Mouse (Mus musculus) thymus, postnatal 0 days (tissue): Measurements from ENCODE around the gene Runx2. TPM values are rescaled to one million over a fixed set of nuclear protein-coding genes. Genes with fewer than 3 reads are reported as not detected.

Experiments
- DNase-seq: peaks from one replicate; pipeline ENCODE4 v3.0.0-alpha.2; 2015; ENCODE audit warnings: low spot score
- polyA plus RNA-seq: library from polyadenylated mRNA; unstranded; fragments of >200 nt; fragmentation: Nextera tagmentation; extraction: Ambion mirVana; gene quantifications from 2 replicates; pipeline ENCODE4 v1.2.1, GENCODE M21; 2015

Gene Runx2
- polyA plus RNA-seq, 1 experiment from 2014 or later, result 1.1 TPM

DNA sequence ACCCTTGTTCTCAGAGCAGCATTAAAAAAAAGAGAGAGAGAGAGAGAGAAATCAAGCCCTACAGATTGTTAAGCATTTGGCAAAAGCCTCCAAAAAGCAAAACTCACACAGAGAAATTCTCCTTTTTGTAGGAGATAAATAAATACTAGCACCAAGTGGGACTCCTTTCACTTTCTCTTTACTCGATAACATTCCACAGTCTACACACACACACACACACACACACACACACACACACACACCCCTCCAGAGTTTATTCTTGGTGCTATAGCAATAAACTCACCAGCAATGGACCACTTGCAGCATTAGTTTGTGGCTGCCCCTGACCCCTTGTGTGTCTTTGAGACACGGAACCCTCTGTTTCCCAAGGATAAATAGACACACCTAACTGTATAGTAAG is 190.9 kb downstream of the Runx2 start:
- no peak for DNase-seq

- DNase-seq, result no peak
Measured at GRCm38 (mm10) chr17:44623271-44623670, 191.3 kb downstream of the Runx2 start.

DNA sequence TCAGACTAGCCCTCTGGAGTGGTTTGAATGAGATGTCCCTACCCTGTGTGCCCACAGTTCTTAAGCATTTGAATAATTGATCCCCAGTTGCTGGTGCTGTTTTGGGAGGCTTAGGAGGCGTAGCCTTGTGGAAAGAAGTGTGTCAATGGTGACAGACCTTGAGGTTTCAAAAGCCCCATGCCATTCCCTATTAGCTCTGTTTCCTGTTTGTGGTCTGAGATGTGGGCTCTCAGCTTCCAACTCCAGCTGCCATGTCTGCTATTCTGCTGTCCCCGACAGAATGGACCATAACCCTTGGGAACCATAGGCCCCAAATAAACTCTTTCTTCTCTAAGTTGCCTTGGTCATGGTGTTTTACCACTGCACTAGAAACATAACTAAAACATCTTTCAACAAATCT is 194.1 kb downstream of the Runx2 start:
- no peak for DNase-seq

GRCm38 (mm10) chr17:44618691-44619090 is 195.9 kb downstream of the Runx2 start:
- DNase-seq, result no peak

DNA sequence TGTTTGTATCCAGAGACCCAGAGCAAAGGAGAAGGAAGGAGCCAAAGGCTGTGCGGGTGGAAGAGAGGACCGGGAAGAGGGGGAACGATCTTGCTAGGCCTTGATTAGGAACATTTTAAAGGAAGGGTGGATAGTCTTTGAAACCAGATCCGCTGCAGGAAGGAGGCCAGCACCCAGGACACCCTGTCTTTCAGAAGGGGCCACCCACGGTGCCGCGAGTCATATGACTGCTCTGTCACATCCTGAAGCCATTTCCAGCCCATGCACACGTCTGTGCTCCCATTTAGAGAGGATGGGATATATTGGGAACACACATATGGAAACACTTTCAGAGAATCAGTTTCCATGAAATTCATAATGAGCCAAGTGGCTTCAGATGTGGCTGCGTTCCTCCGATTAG is 196.4 kb downstream of the Runx2 start:
- DNase-seq, result no peak

- no peak for DNase-seq
Measured at GRCm38 (mm10) chr17:44617741-44618140, 196.9 kb downstream of the Runx2 start.

DNA sequence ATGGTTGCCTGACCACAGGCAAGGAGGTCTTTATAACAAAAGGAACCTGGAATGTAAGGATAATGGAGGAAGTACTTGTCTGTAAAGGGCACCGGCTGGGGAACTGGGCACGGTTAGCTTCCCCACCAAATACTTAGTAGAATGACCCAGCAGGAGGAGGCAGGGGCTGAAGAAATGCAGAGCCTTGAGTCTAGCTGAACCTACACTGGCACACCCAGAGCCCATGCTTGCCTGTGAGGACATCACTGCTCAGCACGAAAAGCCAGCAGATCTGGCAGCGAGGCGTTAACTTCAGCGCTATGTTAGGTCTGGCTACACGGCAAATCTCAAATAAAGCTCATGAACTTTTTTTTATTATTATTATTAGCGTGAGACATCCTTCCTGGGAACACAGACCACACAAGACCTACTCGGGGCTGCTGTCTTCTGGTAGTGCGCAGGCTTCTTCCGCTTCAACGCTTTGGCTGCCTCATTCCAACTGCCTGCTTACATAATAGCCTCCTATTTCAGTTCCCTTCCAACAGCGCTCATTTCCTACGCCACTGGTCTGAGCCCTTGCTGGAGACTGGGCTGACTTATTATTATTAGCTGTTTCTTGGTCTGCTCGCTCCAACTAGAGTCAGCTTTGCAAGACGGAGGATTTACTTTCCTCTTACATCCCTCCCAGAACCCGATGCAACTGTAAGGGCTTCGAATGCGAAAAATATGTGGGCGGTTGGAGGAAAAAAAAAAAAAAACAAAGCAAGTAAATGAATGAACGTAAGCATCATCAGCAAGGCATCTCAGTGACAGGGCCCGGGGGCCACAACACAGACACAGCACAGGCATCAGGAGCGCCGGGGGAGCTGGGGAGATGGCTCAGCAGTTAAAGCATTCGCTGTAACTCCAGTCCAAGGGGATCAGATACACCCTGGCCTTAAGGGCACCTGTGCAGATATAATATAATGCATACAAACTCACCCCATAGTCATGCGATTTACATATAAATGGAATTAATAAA is 200.6 kb downstream of the Runx2 start:
- no peak for DNase-seq

DNA sequence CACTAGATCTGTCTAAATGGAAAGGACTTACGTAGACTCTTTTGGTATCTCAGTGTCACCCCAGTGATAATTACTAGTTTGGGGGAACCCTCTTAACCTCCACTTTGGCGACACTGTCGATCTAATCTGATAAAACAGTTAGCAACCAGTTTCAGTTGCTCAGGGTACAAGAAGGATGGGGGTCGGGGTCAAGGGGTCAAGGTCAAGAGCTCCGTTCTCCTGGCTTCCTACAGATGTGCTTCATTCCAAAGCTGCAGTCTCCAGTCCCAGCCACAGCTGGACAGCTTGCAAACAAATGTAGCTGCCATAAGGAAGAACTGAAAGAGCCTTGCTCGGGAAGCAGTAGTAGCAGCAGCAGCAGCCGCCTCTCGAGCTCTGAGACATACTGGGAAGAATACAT is 202.0 kb downstream of the Runx2 start:
- DNase-seq, result no peak

DNA sequence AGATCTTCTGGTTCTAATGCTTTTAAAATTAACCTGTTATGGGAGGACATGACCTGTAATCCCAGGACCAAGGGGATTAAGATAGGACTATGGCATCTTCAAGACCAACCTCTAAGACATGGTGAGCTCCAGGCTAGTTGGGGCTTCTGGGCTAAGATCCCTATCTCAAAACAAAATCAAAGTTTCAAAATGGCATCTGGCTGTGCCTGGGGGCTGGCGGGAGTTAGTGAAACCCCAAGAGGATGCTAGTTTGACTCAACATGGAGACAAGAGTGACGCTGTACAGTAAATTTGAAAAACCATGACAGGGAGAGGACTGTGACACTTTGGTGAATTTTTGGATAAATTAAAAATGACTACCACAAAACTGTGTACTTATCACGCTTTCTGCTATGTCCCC is 202.6 kb downstream of the Runx2 start:
- DNase-seq, result no peak

DNA sequence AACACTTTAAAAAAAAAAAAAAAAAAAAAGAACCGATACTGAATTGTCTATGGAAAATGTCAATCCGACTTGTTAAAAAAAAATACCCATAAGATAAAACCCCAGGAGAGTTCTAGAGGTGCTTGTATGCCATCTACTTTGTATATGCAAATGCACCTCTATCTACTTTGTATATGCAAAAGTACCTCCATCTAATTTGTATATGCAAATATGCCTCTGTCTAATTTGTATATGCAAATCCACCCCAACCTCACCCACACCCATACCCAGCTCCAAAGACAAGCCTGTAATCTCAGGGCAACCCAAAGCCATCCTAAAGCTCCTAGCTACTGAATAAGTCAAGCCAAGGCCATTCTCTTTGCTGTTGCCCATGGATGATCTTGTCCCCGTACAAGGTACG is 203.1 kb downstream of the Runx2 start:
- no peak for DNase-seq

DNA sequence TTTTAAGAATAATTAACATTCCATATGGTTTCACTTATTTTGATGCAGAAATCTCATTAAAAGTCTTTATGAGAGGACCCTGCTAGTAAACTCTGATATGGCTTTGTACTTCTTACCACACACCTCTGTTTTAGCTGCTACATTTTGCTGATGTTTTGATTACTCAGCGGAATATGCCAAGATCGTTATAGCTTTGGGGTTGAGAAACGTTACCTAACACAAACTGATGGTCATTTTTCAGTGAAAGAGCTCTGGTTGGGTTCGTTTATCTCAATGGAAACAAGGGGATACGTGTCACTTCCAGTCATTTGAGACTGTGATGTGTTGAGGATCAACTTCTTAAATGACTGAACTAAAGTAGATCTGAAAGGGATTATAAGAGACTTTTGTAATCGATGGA is 203.8 kb downstream of the Runx2 start:
- no peak for DNase-seq

DNA sequence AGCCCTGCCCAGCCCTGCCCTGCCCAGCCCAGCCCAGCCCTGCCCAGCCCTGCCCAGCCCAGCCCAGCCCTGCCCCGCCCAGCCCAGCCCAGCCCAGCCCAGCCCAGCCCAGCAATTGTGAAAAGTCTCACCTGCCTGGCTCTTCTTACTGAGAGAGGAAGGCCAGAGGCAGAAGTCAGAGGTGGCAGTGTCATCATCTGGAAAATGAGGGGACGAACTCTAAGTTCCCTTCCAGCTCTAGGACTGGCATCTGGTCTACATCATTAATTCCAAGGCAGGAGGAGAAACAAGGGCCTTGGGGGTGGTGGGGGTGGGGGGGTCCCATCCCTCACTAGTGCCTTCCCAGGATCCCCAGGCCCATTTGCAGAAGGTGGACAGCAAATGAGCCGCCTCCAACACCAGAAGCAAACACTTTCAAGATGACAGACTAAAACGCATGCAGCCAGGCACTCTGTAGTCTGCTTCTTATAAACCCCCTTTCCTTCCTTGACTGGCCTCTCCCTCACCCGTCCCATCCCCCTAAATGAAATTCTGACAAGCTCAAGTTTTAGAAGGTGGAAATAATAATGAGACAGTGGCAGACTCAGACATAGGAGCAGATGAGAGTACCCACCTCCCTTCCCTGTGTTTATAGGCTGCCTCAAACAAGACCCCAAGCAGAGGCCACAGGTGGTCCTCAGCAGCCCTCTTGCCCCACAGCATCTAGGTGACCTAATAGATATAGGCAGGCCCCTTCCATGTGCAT is 204.5 kb downstream of the Runx2 start:
- DNase-seq, result no peak

- no peak for DNase-seq
Measured at GRCm38 (mm10) chr17:44609356-44609755, 205.2 kb downstream of the Runx2 start.

DNA sequence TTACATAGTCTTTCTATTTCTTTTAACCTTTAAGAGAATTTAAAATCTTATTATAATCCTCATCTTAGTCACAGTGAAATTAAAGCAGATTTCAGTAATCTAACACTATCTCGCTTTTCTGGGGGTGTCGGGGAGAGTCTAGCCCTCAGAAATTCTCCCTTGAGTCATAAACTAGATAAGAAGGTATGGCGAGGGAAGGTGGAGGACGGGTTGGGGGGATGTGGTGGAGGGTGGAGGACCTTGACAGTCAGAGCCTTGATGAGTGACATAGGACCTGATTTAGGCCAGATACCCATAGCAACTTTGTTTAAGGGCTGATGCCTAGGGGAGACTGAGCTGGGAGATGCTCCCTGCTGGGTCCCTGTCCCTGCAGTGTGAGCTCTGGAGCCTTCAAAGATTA is 205.7 kb downstream of the Runx2 start:
- DNase-seq, result no peak

GRCm38 (mm10) chr17:44607383-44607782 is 207.2 kb downstream of the Runx2 start:
- no peak for DNase-seq

- no peak for DNase-seq
Measured at GRCm38 (mm10) chr17:44606245-44606644, 208.4 kb downstream of the Runx2 start.

DNA sequence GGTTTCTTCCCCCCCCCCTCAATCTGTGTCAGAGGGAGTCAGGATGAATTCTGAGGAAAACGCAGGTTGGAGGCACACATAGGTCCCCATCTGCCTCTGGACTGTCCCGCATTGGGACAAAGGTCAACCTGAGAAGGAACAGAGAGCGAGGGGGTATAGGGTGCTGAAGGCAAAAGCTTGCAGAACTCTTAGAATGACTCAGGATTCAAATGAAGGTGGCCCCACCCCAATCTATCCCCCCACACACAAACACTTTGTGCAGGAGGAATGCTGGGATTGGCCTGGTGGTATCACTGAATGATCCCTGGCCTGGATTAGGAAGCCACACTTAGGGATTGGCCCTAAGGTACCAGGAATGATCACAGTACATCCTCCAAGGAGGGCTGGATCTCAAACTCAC is 208.8 kb downstream of the Runx2 start:
- no peak for DNase-seq

DNA sequence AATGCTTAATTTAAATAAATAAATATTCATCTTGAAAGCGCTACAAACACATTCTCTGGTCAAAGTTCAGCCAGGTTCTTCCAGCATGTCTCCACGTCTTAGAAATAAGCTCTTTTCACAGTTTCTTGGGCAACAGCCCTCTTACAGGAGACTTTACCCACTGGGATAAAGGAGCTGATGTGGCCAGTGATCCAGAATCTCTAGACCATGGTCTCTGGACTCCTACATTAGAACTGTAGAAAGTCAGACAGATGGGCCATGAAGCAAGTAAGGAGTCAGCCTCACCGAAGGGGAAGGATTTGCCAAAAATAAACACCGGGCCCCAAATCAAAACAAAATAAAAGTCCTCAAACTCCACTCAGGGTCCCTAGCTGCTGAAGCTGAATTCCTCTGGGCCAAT is 211.4 kb downstream of the Runx2 start:
- DNase-seq, result no peak

GRCm38 (mm10) chr17:44601317-44602021 is 213.1 kb downstream of the Runx2 start:
- DNase-seq, result no peak

GRCm38 (mm10) chr17:44599856-44600255 is 214.7 kb downstream of the Runx2 start:
- DNase-seq, result no peak

- no peak for DNase-seq
Measured at GRCm38 (mm10) chr17:44599132-44599531, 215.5 kb downstream of the Runx2 start.
